Mouse (Mus musculus): ENCODE data around the gene Hdac7. TPM values are rescaled to one million over a fixed set of nuclear protein-coding genes. Genes with fewer than 3 reads are reported as not detected.

The Hdac7 gene
- polyA plus RNA-seq, 2 experiments from 2014 or later, result 68.2 to 74.2 TPM

- ATAC-seq, result no peak
Observed at GRCm38 (mm10) chr15:97813452-97814204, 30.7 kb downstream of the Hdac7 start.

- no peak for ATAC-seq
Observed at GRCm38 (mm10) chr15:97812875-97813274, 31.4 kb downstream of the Hdac7 start.

GRCm38 (mm10) chr15:97812126-97812525 lies 32.2 kb downstream of the Hdac7 start:
- no peak for ATAC-seq

GRCm38 (mm10) chr15:97811307-97811706 lies 33.0 kb downstream of the Hdac7 start:
- no peak for ATAC-seq

- ATAC-seq, result no peak
Observed at GRCm38 (mm10) chr15:97810399-97810798, 33.9 kb downstream of the Hdac7 start.

- ATAC-seq, result no peak
Observed at GRCm38 (mm10) chr15:97809942-97810341, 34.4 kb downstream of the Hdac7 start.

- ATAC-seq, result no peak
Observed at GRCm38 (mm10) chr15:97809206-97809605, 35.1 kb downstream of the Hdac7 start.

GRCm38 (mm10) chr15:97808532-97808931 lies 35.8 kb downstream of the Hdac7 start:
- ATAC-seq, result no peak

- ATAC-seq, result no peak
Observed at GRCm38 (mm10) chr15:97807867-97808266, 36.4 kb downstream of the Hdac7 start.

GRCm38 (mm10) chr15:97802575-97802974 lies 41.7 kb downstream of the Hdac7 start:
- ATAC-seq, result no peak

- no peak for ATAC-seq
Observed at GRCm38 (mm10) chr15:97801811-97802210, 42.5 kb downstream of the Hdac7 start.

- no peak for ATAC-seq
Observed at GRCm38 (mm10) chr15:97800853-97801252, 43.4 kb downstream of the Hdac7 start.

GRCm38 (mm10) chr15:97799446-97799845 lies 44.9 kb downstream of the Hdac7 start:
- no peak for ATAC-seq

GRCm38 (mm10) chr15:97798134-97798533 lies 46.2 kb downstream of the Hdac7 start:
- no peak for ATAC-seq

- ATAC-seq, result no peak
Observed at GRCm38 (mm10) chr15:97796674-97797310, 47.5 kb downstream of the Hdac7 start.

GRCm38 (mm10) chr15:97795559-97796235 lies 48.6 kb downstream of the Hdac7 start:
- no peak for ATAC-seq

GRCm38 (mm10) chr15:97794268-97794667 lies 50.0 kb downstream of the Hdac7 start:
- ATAC-seq, result no peak

- ATAC-seq, result no peak
Observed at GRCm38 (mm10) chr15:97793386-97794153, 50.7 kb downstream of the Hdac7 start.

- no peak for ATAC-seq
Observed at GRCm38 (mm10) chr15:97791126-97791700, 53.1 kb downstream of the Hdac7 start.

- peak; percentile 48 for ATAC-seq
Observed at GRCm38 (mm10) chr15:97789761-97790505, 54.4 kb downstream of the Hdac7 start.

- no peak for ATAC-seq
Observed at GRCm38 (mm10) chr15:97788821-97789220, 55.5 kb downstream of the Hdac7 start.
